Mouse (Mus musculus): ENCODE data around the gene Ppef1. TPM values are rescaled to one million over a fixed set of nuclear protein-coding genes. Genes with fewer than 3 reads are reported as not detected.

The Ppef1 gene
- total and polyA plus RNA-seq, 2 experiments from 2014 or later: 0.89 to 3.7 TPM

DNA sequence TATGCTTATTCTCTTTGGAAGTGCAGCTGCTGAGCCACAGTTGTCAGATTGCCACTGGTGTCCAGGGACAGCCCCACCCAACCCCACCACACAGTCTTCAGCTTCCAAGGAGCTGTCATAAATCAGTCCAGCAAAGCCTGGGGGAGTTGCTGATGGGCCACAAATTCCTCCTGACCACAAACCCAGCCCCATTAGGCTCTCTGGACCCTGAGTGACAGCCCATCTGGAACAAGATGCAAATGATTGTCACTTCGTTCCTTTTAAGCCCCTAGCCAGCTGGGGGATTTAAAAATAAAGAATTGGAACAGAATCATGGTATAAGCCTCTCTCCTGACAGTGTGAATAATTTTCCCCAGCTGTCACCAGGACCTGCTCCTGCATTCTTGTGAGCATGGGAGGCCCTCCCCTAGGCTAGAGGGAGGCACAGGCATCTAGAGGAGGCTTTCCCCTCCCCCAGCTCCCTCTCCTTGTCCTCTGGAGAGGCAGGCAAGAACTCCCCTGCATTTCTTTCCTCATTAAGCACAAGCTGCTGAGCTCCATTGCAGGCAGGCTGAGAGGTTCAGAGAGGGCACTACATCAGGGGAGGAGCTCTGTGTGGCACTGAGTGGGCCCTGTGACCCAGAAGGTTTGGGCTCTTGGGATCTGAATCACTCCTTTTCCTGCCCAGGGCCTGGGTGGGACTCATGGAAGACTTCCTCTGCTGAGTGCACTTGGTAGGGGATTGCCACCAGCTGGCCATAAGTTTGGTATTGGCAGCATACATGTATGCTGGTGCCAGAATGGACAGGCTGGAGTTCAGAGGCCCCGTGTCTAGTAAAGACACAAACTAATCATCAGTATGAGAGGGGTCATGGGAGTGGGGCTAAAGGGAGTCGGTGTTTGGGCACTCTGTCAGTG is 136.8 kb downstream of the Ppef1 start:
- ATAC-seq (peak; percentile 80), DNase-seq (ENCODE audit: low spot score) (peak; percentile 38)
- whole genome bisulfite sequencing: 35% methylated on average over 3 of the region's 3 CpGs
- Histone ChIP-seq H3K9ac (replicated peaks; ENCODE audit: low read length) (no peak overlapping the region), H3K4me2 (ENCODE audit: low read depth, low read length) (no peak overlapping the region), H3K9me3 (ENCODE audit: low read length) (no peaks in the 10 kb centered on the region), H3K4me1 (ENCODE audit: insufficient read depth, low read length) (no peaks in the 10 kb centered on the region), H3K4me3 (ENCODE audit: low read length) (no peak overlapping the region), H3K27me3 (ENCODE audit: insufficient read depth, low read length) (no peaks in the 10 kb centered on the region), H3K27ac (no peak overlapping the region), H3K36me3 (ENCODE audit: insufficient read depth, low read length) (no peaks in the 10 kb centered on the region)
- no peak for TF ChIP-seq CTCF (IDR thresholded peaks at IDR 0.05; ENCODE audit: low read depth)

DNA sequence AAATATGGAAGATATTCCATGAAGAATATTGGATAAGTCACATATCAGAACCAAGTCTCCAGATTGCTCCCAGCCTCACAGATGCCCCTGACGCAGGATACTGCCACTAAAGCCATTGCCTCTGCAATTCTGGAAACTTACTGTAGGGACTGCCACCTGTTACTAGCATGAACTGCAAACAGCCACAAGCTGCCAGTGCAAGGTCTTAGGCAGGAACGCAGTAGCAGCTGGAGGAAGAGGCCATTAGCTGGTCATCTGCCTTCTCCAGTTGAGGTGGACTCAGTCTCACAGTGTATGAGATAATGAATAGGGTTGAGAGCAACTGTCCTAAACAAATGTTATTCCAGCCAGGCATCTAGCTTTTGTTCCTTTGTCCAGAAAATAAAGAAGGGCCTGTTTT is 137.5 kb downstream of the Ppef1 start:
- H3K9me3 ChIP-seq (ENCODE audit: low read length): no peaks in the 10 kb centered on the region
- H3K27ac ChIP-seq: no peak overlapping the region
- H3K27me3 ChIP-seq (ENCODE audit: insufficient read depth, low read length): no peaks in the 10 kb centered on the region
- 78% methylated on average over 2 of the region's 2 CpGs for WGBS
- H3K4me3 ChIP-seq (ENCODE audit: low read length): no peak overlapping the region
- 0 out of 2 replicates have a peak, but pooled peaks have one; percentile 6 for TF ChIP-seq CTCF (IDR thresholded peaks at IDR 0.05; ENCODE audit: low read depth)
- H3K36me3 ChIP-seq (ENCODE audit: insufficient read depth, low read length): no peaks in the 10 kb centered on the region
- no peak overlapping the region for H3K4me2 ChIP-seq (ENCODE audit: low read depth, low read length)
- H3K4me1 ChIP-seq (ENCODE audit: insufficient read depth, low read length): no peaks in the 10 kb centered on the region
- no peak for ATAC-seq
- H3K9ac ChIP-seq (replicated peaks; ENCODE audit: low read length): no peak overlapping the region
- DNase-seq (ENCODE audit: low spot score): no peak

GRCm38 (mm10) chrX:160592933-160593332 is 142.6 kb downstream of the Ppef1 start:
- DNase-seq (ENCODE audit: low spot score) (no peak), ATAC-seq (no peak)
- Histone ChIP-seq H3K4me3 (ENCODE audit: low read length) (no peak overlapping the region), H3K4me1 (ENCODE audit: insufficient read depth, low read length) (no peaks in the 10 kb centered on the region), H3K4me2 (ENCODE audit: low read depth, low read length) (no peak overlapping the region), H3K36me3 (ENCODE audit: insufficient read depth, low read length) (no peaks in the 10 kb centered on the region), H3K9ac (replicated peaks; ENCODE audit: low read length) (no peak overlapping the region), H3K27ac (no peak overlapping the region), H3K9me3 (ENCODE audit: low read length) (no peaks in the 10 kb centered on the region), H3K27me3 (ENCODE audit: insufficient read depth, low read length) (no peaks in the 10 kb centered on the region)
- 82% methylated on average over 6 of the region's 6 CpGs for whole genome bisulfite sequencing
- TF ChIP-seq CTCF (IDR thresholded peaks at IDR 0.05; ENCODE audit: low read depth): no peak

DNA sequence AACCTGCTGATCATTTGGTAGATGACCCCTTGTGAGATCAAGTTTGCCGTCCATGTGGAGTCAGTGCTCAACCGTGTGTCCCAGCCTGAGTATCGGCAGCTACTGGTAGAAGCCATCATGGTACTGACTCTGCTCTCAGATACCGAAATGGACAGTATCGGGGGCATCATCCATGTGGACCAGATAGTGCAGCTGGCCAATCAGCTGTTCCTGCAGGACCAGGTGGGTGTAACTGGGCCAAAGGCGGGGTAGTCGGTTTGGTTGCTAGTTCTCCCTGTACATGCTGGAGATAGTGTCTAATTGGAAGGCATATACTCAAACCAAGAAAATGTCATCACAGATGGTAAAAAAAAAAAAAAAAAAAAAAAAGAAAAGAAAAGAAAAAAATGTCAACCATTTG is 145.4 kb downstream of the Ppef1 start:
- Histone ChIP-seq H3K4me1 (ENCODE audit: insufficient read depth, low read length) (no peaks in the 10 kb centered on the region), H3K27ac (no peak overlapping the region), H3K4me3 (ENCODE audit: low read length) (no peak overlapping the region), H3K9ac (replicated peaks; ENCODE audit: low read length) (no peak overlapping the region), H3K36me3 (ENCODE audit: insufficient read depth, low read length) (no peaks in the 10 kb centered on the region), H3K4me2 (ENCODE audit: low read depth, low read length) (no peak overlapping the region), H3K27me3 (ENCODE audit: insufficient read depth, low read length) (no peaks in the 10 kb centered on the region), H3K9me3 (ENCODE audit: low read length) (no peaks in the 10 kb centered on the region)
- no peak for ATAC-seq
- no peak for TF ChIP-seq CTCF (IDR thresholded peaks at IDR 0.05; ENCODE audit: low read depth)
- no peak for DNase-seq (ENCODE audit: low spot score)
- 94% methylated on average over 7 of the region's 7 CpGs for WGBS

- Histone ChIP-seq H3K4me1 (ENCODE audit: insufficient read depth, low read length) (no peaks in the 10 kb centered on the region), H3K27me3 (ENCODE audit: insufficient read depth, low read length) (no peaks in the 10 kb centered on the region), H3K4me3 (ENCODE audit: low read length) (no peak overlapping the region), H3K4me2 (ENCODE audit: low read depth, low read length) (no peak overlapping the region), H3K9ac (replicated peaks; ENCODE audit: low read length) (no peak overlapping the region), H3K27ac (no peak overlapping the region), H3K9me3 (ENCODE audit: low read length) (no peaks in the 10 kb centered on the region), H3K36me3 (ENCODE audit: insufficient read depth, low read length) (no peaks in the 10 kb centered on the region)
- no peak for TF ChIP-seq CTCF (IDR thresholded peaks at IDR 0.05; ENCODE audit: low read depth)
- DNase-seq (ENCODE audit: low spot score) (peak; percentile 12), ATAC-seq (peak; percentile 59; the same call in 1 of the 2 replicates)
- WGBS: 56% methylated on average over 4 of the region's 4 CpGs
Observed at GRCm38 (mm10) chrX:160588523-160588922, 147.0 kb downstream of the Ppef1 start.

DNA sequence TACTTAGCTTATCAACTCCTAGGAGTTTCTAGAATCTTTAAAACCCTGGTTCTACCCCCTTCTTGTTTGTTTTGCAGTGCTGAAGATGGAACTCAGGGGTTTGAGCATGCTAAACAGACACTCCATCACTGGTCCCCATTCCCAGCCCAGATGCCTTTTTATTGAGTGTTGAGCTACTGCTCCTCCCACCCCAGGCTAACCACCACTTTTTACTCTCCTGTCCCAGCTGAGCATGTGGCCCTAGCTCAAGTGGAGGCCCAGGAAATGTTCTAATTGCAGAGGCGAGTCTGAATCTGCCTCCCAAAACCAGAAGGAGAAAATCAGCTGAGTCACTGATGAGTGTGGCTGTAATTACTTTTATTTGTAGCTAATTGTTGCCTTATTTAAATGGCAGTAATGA is 150.5 kb downstream of the Ppef1 start:
- Histone ChIP-seq H3K4me2 (ENCODE audit: low read depth, low read length) (no peak overlapping the region), H3K9me3 (ENCODE audit: low read length) (no peaks in the 10 kb centered on the region), H3K9ac (replicated peaks; ENCODE audit: low read length) (no peak overlapping the region), H3K4me3 (ENCODE audit: low read length) (no peak overlapping the region), H3K27me3 (ENCODE audit: insufficient read depth, low read length) (no peaks in the 10 kb centered on the region), H3K36me3 (ENCODE audit: insufficient read depth, low read length) (no peaks in the 10 kb centered on the region), H3K27ac (no peak overlapping the region), H3K4me1 (ENCODE audit: insufficient read depth, low read length) (no peaks in the 10 kb centered on the region)
- WGBS: 58% methylated on average over 1 of the region's 1 CpGs
- TF ChIP-seq CTCF (IDR thresholded peaks at IDR 0.05; ENCODE audit: low read depth): no peak
- DNase-seq (ENCODE audit: low spot score) (no peak), ATAC-seq (no peak)
